Mouse (Mus musculus): ENCODE measurements around the gene Klf3. TPM values are rescaled to one million over a fixed set of nuclear protein-coding genes. Genes with fewer than 3 reads are reported as not detected.
A peak's percentile ranks its signal among the peaks of the same experiment; 100 is the strongest.

The Klf3 gene
- total RNA-seq, 2 experiments from 2014 or later = 31.7 to 46.3 TPM

- no peak for DNase-seq
These were observed 32.1 kb downstream of the Klf3 start for GRCm38 (mm10) chr5:64835295-64835694.

GRCm38 (mm10) chr5:64839016-64839599 lies 35.9 kb downstream of the Klf3 start:
- no peak for DNase-seq

- peak; percentile 62 for DNase-seq
These were observed 36.9 kb downstream of the Klf3 start for GRCm38 (mm10) chr5:64840087-64840486.

GRCm38 (mm10) chr5:64844622-64845021 lies 41.4 kb downstream of the Klf3 start:
- no peak for DNase-seq

GRCm38 (mm10) chr5:64847305-64847704 lies 44.1 kb downstream of the Klf3 start:
- DNase-seq = no peak

- DNase-seq = no peak
These were observed 46.7 kb downstream of the Klf3 start for GRCm38 (mm10) chr5:64849892-64850291.

GRCm38 (mm10) chr5:64852656-64853398 lies 49.6 kb downstream of the Klf3 start:
- DNase-seq = no peak

- DNase-seq = no peak
These were observed 50.2 kb downstream of the Klf3 start for GRCm38 (mm10) chr5:64853421-64853820.

GRCm38 (mm10) chr5:64855199-64855598 lies 52.0 kb downstream of the Klf3 start:
- DNase-seq = no peak

GRCm38 (mm10) chr5:64860900-64861470 lies 57.8 kb downstream of the Klf3 start:
- no peak for DNase-seq

GRCm38 (mm10) chr5:64861471-64862199 lies 58.4 kb downstream of the Klf3 start:
- peak; percentile 38 for DNase-seq

- DNase-seq = peak; percentile 36
These were observed 59.1 kb downstream of the Klf3 start for GRCm38 (mm10) chr5:64862269-64862668.

- DNase-seq = no peak
These were observed 61.5 kb downstream of the Klf3 start for GRCm38 (mm10) chr5:64864699-64865108.

GRCm38 (mm10) chr5:64865219-64865964 lies 62.2 kb downstream of the Klf3 start:
- DNase-seq = no peak

- DNase-seq = peak; percentile 84
These were observed 63.3 kb downstream of the Klf3 start for GRCm38 (mm10) chr5:64866331-64867050.

- no peak for DNase-seq
These were observed 63.9 kb downstream of the Klf3 start for GRCm38 (mm10) chr5:64867124-64867523.

GRCm38 (mm10) chr5:64867551-64867950 lies 64.4 kb downstream of the Klf3 start:
- no peak for DNase-seq

- no peak for DNase-seq
These were observed 73.1 kb downstream of the Klf3 start for GRCm38 (mm10) chr5:64876086-64876830.

GRCm38 (mm10) chr5:64877235-64878026 lies 74.2 kb downstream of the Klf3 start:
- DNase-seq = no peak

- peak; percentile 57 for DNase-seq
These were observed 74.8 kb downstream of the Klf3 start for GRCm38 (mm10) chr5:64878027-64878425.
